Comparison of ENCODE assay signal across 8 mouse cellular contexts in the genomic region with DNA sequence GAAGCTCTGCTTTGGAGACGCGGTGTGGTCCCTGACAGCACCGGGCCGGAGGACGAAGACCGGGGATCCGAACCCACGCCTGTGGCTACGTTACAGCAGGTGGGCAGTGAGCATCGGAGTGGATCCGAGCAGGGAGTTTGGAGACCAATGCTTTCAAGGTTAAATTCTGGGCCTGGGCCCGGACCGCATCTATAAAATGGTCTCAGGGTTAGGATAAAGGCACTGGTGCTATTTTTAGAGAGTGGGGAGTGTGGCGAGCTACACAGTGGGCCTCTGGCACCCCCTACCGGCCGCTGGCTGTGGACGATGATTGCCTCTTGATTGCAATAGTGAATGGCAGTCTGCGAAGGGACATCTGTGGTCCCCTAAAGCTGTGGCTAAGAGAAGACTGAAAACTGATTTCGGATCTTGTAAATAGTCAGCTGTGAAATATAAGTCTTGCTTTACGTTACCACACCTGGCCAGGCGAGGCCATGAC. TPM values are rescaled to one million over a fixed set of nuclear protein-coding genes. Genes with fewer than 3 reads are reported as not detected.
DNase-seq lines count a peak whose midpoint lies in the region; ATAC-seq lines count a peak whose summit lies in the region.

Gene Pop5, plus strand, starts transcription at position 51 of the 478 bp plus-strand sequence.

- H3K4me3 ChIP-seq in hindbrain, embryonic 15.5 days, result peak within 1 kb of the TSS; percentile 50
- peak within 1 kb of the TSS; percentile 39 for H3K4me3 ChIP-seq in macrophage (ENCODE audit: inconsistent target)

- peak within 1 kb of the TSS; percentile 80 for H3K27ac ChIP-seq in hindbrain, embryonic 15.5 days (replicated peaks)
- no peak within 1 kb of the TSS for H3K27ac ChIP-seq in macrophage

- no peaks in the 10 kb centered on the region for H3K79me2 ChIP-seq in macrophage (ENCODE audit: inconsistent target)

- H3K36me3 ChIP-seq in hindbrain, embryonic 15.5 days, result peaks cover 12% of the 10 kb centered on the region
- H3K36me3 ChIP-seq in macrophage (ENCODE audit: inconsistent target), result peaks cover 5% of the 10 kb centered on the region

- 2% methylated on average over 21 of the region's 21 CpGs for WGBS in hindbrain, embryonic 15.5 days
- 5% methylated on average over 21 of the region's 21 CpGs for WGBS in macrophage (ENCODE audit: missing documents)

- H3K4me2 ChIP-seq in hindbrain, embryonic 15.5 days, result peak within 1 kb of the TSS; percentile 85

- peak within 1 kb of the TSS; percentile 58 for H3K9ac ChIP-seq in hindbrain, embryonic 15.5 days

- no peaks in the 10 kb centered on the region for H3K9me3 ChIP-seq in hindbrain, embryonic 15.5 days

- peaks cover 9% of the 10 kb centered on the region; the same call in 1 of the 2 replicates for H3K27me3 ChIP-seq in hindbrain, embryonic 15.5 days

- peak; percentile 54 for ATAC-seq in hindbrain, embryonic 15.5 days (ENCODE audit: low FRiP score, low read depth)

- peaks cover 35% of the 10 kb centered on the region for H3K4me1 ChIP-seq in hindbrain, embryonic 15.5 days (replicated peaks)

- peak; percentile 88 for DNase-seq in R1 (ENCODE audit: low read depth, low spot score)
- peak; percentile 96 to 98 for DNase-seq in cerebellum, postnatal 25 days
- DNase-seq in frontal cortex, postnatal 36 days (ENCODE audit: low spot score in 2 of 2), result peak; percentile 90 to 91
- DNase-seq in left cerebral cortex, adult 11 months (ENCODE audit: low spot score), result peak; percentile 72
- peak; percentile 87 for DNase-seq in right cerebral cortex, adult 18-20 months
- DNase-seq in urinary bladder, postnatal 10 days (ENCODE audit: low spot score), result peak; percentile 68

RNA-seq across cellular contexts. Expression of gene Pop5, which starts in this region (rescaled TPM):
- 102 TPM in 2 replicates for polyA plus RNA-seq in hindbrain, embryonic 15.5 days (2015; fragmentation: Nextera tagmentation; extraction: Ambion mirVana)
- total RNA-seq in macrophage (2018; cell fraction: chromatin; rRNA removed), result 10 to 100 TPM in 1 of 26 experiments, 1 to 10 TPM in 16, not detected in 9; 2.0 to 12.9 (median 4.5) TPM
- 10 to 100 TPM; 11.7 to 24.9 (median 17.4) TPM for total RNA-seq in macrophage (2018; cell fraction: cytosol; rRNA removed)
- total RNA-seq in macrophage (2018; cell fraction: nucleus; rRNA removed), result 10 to 100 TPM in 6 of 26 experiments, 1 to 10 TPM in 20; 1.3 to 15.4 (median 6.0) TPM
- polyA plus RNA-seq in macrophage (2018), result 18.6 to 30.7 TPM (median 22.3 TPM) in 3 replicates
